Comparison of ENCODE assay signal across 30 mouse cellular contexts in the genomic region with DNA sequence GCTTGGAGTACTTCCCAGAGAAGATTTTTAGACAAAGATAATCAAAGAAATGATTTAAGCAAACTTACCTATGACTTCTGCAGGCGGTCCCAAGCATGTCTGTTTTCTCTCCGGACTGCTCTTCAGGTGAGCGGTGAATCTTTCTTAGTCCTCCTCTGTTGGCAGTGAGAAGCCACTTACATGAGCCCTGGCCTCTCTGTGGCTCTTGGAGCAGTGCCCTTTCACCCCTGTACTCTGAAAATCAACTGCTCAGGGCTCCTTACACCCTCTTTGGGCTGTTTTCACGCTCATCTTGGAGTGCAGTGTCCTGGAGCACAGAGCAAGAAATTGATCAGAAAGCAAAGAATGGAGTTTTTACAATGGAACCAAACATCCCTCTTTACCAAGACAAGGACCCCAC.
DNase-seq lines count a peak whose midpoint lies in the region; ATAC-seq and TF ChIP-seq lines count a peak whose summit lies in the region.
"Had no signal": no experiment of that assay in that cellular context is flagged by ENCODE, and none has a peak within 500 bp of the region (broad histone marks: within the 10 kb centered on the region; RNA-seq: fewer than 3 reads in every experiment).

No protein-coding gene starts in this region.

- H3K4me3 ChIP-seq in gastrocnemius, adult 2 months = no peak overlapping the region
- no peak overlapping the region for H3K4me3 ChIP-seq in limb, embryonic 15.5 days
- no peak overlapping the region for H3K4me3 ChIP-seq in limb, embryonic 10.5 days
- H3K4me3 ChIP-seq in embryonic facial prominence, embryonic 14.5 days (ENCODE audit: low read depth, low read length) = no peak overlapping the region
- H3K4me3 ChIP-seq in stomach, embryonic 15.5 days (replicated peaks) = no peak overlapping the region
- H3K4me3 ChIP-seq: forebrain, embryonic 13.5 days; heart, embryonic 13.5 days; hindbrain, embryonic 15.5 days; layer of hippocampus, adult 2 months; limb, embryonic 12.5 days; midbrain, embryonic 10.5 days; midbrain, embryonic 15.5 days; neural tube, embryonic 15.5 days had no signal

- ATAC-seq in limb, embryonic 15.5 days (ENCODE audit: insufficient number of reproducible peaks, low FRiP score, low TSS enrichment, low read depth) = no peak
- ATAC-seq in embryonic facial prominence, embryonic 14.5 days (ENCODE audit: low read depth) = no peak
- ATAC-seq in stomach, embryonic 15.5 days (ENCODE audit: insufficient read depth, low FRiP score, low read depth) = no peak
- ATAC-seq: forebrain, embryonic 13.5 days; lung, postnatal 0 days; midbrain, embryonic 15.5 days had no signal

- no peak overlapping the region for H3K9ac ChIP-seq in limb, embryonic 15.5 days
- no peak overlapping the region; the same call in 1 of the 2 replicates for H3K9ac ChIP-seq in embryonic facial prominence, embryonic 14.5 days (ENCODE audit: low read depth, low read length)
- H3K9ac ChIP-seq in stomach, embryonic 15.5 days = no peak overlapping the region
- H3K9ac ChIP-seq: forebrain, embryonic 13.5 days; heart, embryonic 13.5 days; hindbrain, embryonic 15.5 days; limb, embryonic 12.5 days; midbrain, embryonic 15.5 days; neural tube, embryonic 15.5 days had no signal

- peaks cover 8% of the 10 kb centered on the region for H3K4me1 ChIP-seq in limb, embryonic 15.5 days
- no peaks in the 10 kb centered on the region for H3K4me1 ChIP-seq in limb, embryonic 10.5 days
- peaks cover 12% of the 10 kb centered on the region for H3K4me1 ChIP-seq in embryonic facial prominence, embryonic 14.5 days (ENCODE audit: control insufficient read depth, insufficient read depth, low read length)
- no peaks in the 10 kb centered on the region for H3K4me1 ChIP-seq in stomach, embryonic 15.5 days
- H3K4me1 ChIP-seq: forebrain, embryonic 13.5 days; hindbrain, embryonic 15.5 days; limb, embryonic 12.5 days; midbrain, embryonic 15.5 days; neural tube, embryonic 15.5 days had no signal

- no peak overlapping the region for H3K4me2 ChIP-seq in limb, embryonic 15.5 days
- H3K4me2 ChIP-seq in embryonic facial prominence, embryonic 14.5 days (ENCODE audit: low read depth, low read length) = no peak overlapping the region
- no peak overlapping the region for H3K4me2 ChIP-seq in stomach, embryonic 15.5 days
- H3K4me2 ChIP-seq: forebrain, embryonic 13.5 days; heart, embryonic 13.5 days; hindbrain, embryonic 15.5 days; limb, embryonic 12.5 days; liver, embryonic 11.5 days; midbrain, embryonic 15.5 days; neural tube, embryonic 15.5 days had no signal

- no peaks in the 10 kb centered on the region for H3K27me3 ChIP-seq in limb, embryonic 15.5 days
- no peaks in the 10 kb centered on the region for H3K27me3 ChIP-seq in limb, embryonic 10.5 days (ENCODE audit: low read depth, poor library complexity, severe bottlenecking)
- no peaks in the 10 kb centered on the region; the same call in 1 of the 2 replicates for H3K27me3 ChIP-seq in embryonic facial prominence, embryonic 14.5 days (replicated peaks; ENCODE audit: control insufficient read depth, insufficient read depth, low read length)
- H3K27me3 ChIP-seq in stomach, embryonic 15.5 days (replicated peaks) = no peaks in the 10 kb centered on the region
- H3K27me3 ChIP-seq: forebrain, embryonic 13.5 days; hindbrain, embryonic 15.5 days; limb, embryonic 12.5 days; midbrain, embryonic 15.5 days; neural tube, embryonic 15.5 days had no signal

- WGBS in limb, embryonic 15.5 days = 87% methylated on average over 4 of the region's 4 CpGs
- WGBS in limb, embryonic 10.5 days = 88% methylated on average over 4 of the region's 4 CpGs
- WGBS in embryonic facial prominence, embryonic 14.5 days = 77% methylated on average over 4 of the region's 4 CpGs
- 65% methylated on average over 4 of the region's 4 CpGs for WGBS in stomach, embryonic 15.5 days

- no peaks in the 10 kb centered on the region for H3K9me3 ChIP-seq in limb, embryonic 15.5 days
- H3K9me3 ChIP-seq in limb, embryonic 10.5 days (replicated peaks) = 0 out of 2 replicates have a peak, but pooled peaks cover 4% of the 10 kb centered on the region
- H3K9me3 ChIP-seq in embryonic facial prominence, embryonic 14.5 days (ENCODE audit: control insufficient read depth, low read length) = peaks cover 13% of the 10 kb centered on the region; the same call in 1 of the 2 replicates
- H3K9me3 ChIP-seq in stomach, embryonic 15.5 days = no peaks in the 10 kb centered on the region
- H3K9me3 ChIP-seq: forebrain, embryonic 13.5 days; G1E; midbrain, embryonic 15.5 days had no signal

- no peak for TF ChIP-seq CTCF in gastrocnemius, adult 2 months (IDR thresholded peaks at IDR 0.05)

- intact Hi-C loops in gastrocnemius, adult 2 months (cut with DNase I) = no loop called here

- peak overlapping the region; percentile 70 for H3K27ac ChIP-seq in gastrocnemius, adult 2 months
- H3K27ac ChIP-seq in limb, embryonic 15.5 days = peak overlapping the region; percentile 59
- H3K27ac ChIP-seq in limb, embryonic 10.5 days = no peak overlapping the region
- H3K27ac ChIP-seq in embryonic facial prominence, embryonic 14.5 days (replicated peaks; ENCODE audit: low read depth, low read length) = peak overlapping the region; percentile 61; the same call in 1 of the 2 replicates
- H3K27ac ChIP-seq in stomach, embryonic 15.5 days = peak overlapping the region; percentile 77
- H3K27ac ChIP-seq: forebrain, embryonic 13.5 days; heart, embryonic 13.5 days; hindbrain, embryonic 15.5 days; layer of hippocampus, adult 2 months; limb, embryonic 12.5 days; midbrain, embryonic 10.5 days; midbrain, embryonic 15.5 days; neural tube, embryonic 15.5 days had no signal

- H3K36me3 ChIP-seq in limb, embryonic 15.5 days = no peaks in the 10 kb centered on the region
- no peaks in the 10 kb centered on the region for H3K36me3 ChIP-seq in limb, embryonic 10.5 days
- no peaks in the 10 kb centered on the region for H3K36me3 ChIP-seq in embryonic facial prominence, embryonic 14.5 days (ENCODE audit: control insufficient read depth, insufficient read depth, low read length)
- no peaks in the 10 kb centered on the region for H3K36me3 ChIP-seq in stomach, embryonic 15.5 days
- H3K36me3 ChIP-seq: G1E; heart, embryonic 13.5 days; hindbrain, embryonic 15.5 days; limb, embryonic 12.5 days; midbrain, embryonic 10.5 days; midbrain, embryonic 15.5 days; neural tube, embryonic 15.5 days had no signal

- DNase-seq in gastrocnemius, adult 2 months = no peak
- DNase-seq in gastrocnemius, postnatal 25 days = no peak
- DNase-seq in limb, embryonic 10.5 days (ENCODE audit: low spot score) = no peak
- DNase-seq in embryonic facial prominence, embryonic 14.5 days (ENCODE audit: low spot score) = no peak
- DNase-seq in left cerebral cortex, adult 8-10 months (ENCODE audit: low spot score in 2 of 2) = no peak
- DNase-seq: adrenal gland, postnatal 10 days; cerebellum, adult 8-10 months; cerebellum, postnatal 25 days; gastrocnemius, postnatal 36 days; heart, adult 18-20 months; heart, postnatal 10 days; kidney, adult 11 months; kidney, postnatal 36 days; retina, postnatal 1 day; right cerebral cortex, postnatal 14 days; thymus, adult 2 months; thymus, postnatal 36 days had no signal
